Mouse (Mus musculus): ENCODE data around the gene Ctu2. TPM values are rescaled to one million over a fixed set of nuclear protein-coding genes. Genes with fewer than 3 reads are reported as not detected.

Ctu2 gene
- polyA plus RNA-seq, 1 experiment from 2014 or later, result 84.7 TPM

Small RNA genes within 50 kb of the gene (microRNA-seq; reads per million reads assigned to microRNA genes)
- not detected for gene Gm24366

Other genes with a start within 250 kb of the Ctu2 start
- 0.82 and 0.88 TPM in 2 replicates for gene Zfpm1, start 194.0 kb upstream of the Ctu2 start, polyA plus RNA-seq (2016; fragmentation: Nextera tagmentation; extraction: Ambion mirVana)
- gene Trhr2, start 115.4 kb upstream of the Ctu2 start, polyA plus RNA-seq (2016; fragmentation: Nextera tagmentation; extraction: Ambion mirVana), result not detected in 2 replicates
- 73.2 and 81.1 TPM in 2 replicates for gene Zc3h18, start 99.5 kb upstream of the Ctu2 start, polyA plus RNA-seq (2016; fragmentation: Nextera tagmentation; extraction: Ambion mirVana)
- 0.21 TPM in 1 of 2 replicates, not detected in the other for gene Il17c, start 54.1 kb upstream of the Ctu2 start, polyA plus RNA-seq (2016; fragmentation: Nextera tagmentation; extraction: Ambion mirVana)
- 70.0 and 75.7 TPM in 2 replicates for gene Cyba, start 43.2 kb upstream of the Ctu2 start, polyA plus RNA-seq (2016; fragmentation: Nextera tagmentation; extraction: Ambion mirVana)
- gene Mvd, start 32.7 kb upstream of the Ctu2 start, polyA plus RNA-seq (2016; fragmentation: Nextera tagmentation; extraction: Ambion mirVana), result 52.1 and 54.2 TPM in 2 replicates
- 0.18 and 0.22 TPM in 2 replicates for gene Snai3, start 15.4 kb upstream of the Ctu2 start, polyA plus RNA-seq (2016; fragmentation: Nextera tagmentation; extraction: Ambion mirVana)
- 31.0 and 33.0 TPM in 2 replicates for gene Rnf166, start 79 bp upstream of the Ctu2 start, polyA plus RNA-seq (2016; fragmentation: Nextera tagmentation; extraction: Ambion mirVana)
- gene Piezo1, start 75.2 kb downstream of the Ctu2 start, polyA plus RNA-seq (2016; fragmentation: Nextera tagmentation; extraction: Ambion mirVana), result 6.1 and 8.8 TPM in 2 replicates
- gene Cdt1, start 91.9 kb downstream of the Ctu2 start, polyA plus RNA-seq (2016; fragmentation: Nextera tagmentation; extraction: Ambion mirVana), result 73.2 and 79.8 TPM in 2 replicates
- gene Aprt, start 100.8 kb downstream of the Ctu2 start, polyA plus RNA-seq (2016; fragmentation: Nextera tagmentation; extraction: Ambion mirVana), result 313 and 321 TPM in 2 replicates
- 4.6 and 5.5 TPM in 2 replicates for gene Galns, start 135.3 kb downstream of the Ctu2 start, polyA plus RNA-seq (2016; fragmentation: Nextera tagmentation; extraction: Ambion mirVana)
- 41.0 and 44.1 TPM in 2 replicates for gene Trappc2l, start 135.5 kb downstream of the Ctu2 start, polyA plus RNA-seq (2016; fragmentation: Nextera tagmentation; extraction: Ambion mirVana)
- not detected in 2 replicates for gene Pabpn1l, start 146.6 kb downstream of the Ctu2 start, polyA plus RNA-seq (2016; fragmentation: Nextera tagmentation; extraction: Ambion mirVana)
- gene Cbfa2t3, start 223.0 kb downstream of the Ctu2 start, polyA plus RNA-seq (2016; fragmentation: Nextera tagmentation; extraction: Ambion mirVana), result 1.6 and 2.4 TPM in 2 replicates